Mouse (Mus musculus): ENCODE results near the gene Slc11a1. TPM values are rescaled to one million over a fixed set of nuclear protein-coding genes. Genes with fewer than 3 reads are reported as not detected.
A peak's percentile ranks its signal among the peaks of the same experiment; 100 is the strongest.
"Not testable (repeated sequence)": the region's sequence is repeated elsewhere in the genome, so short reads cannot be mapped to it uniquely, and the experiment has no call there.

The Slc11a1 gene
- polyA plus RNA-seq (2015; fragmentation: Nextera tagmentation; extraction: Ambion mirVana) = 2.9 and 3.4 TPM in 2 replicates

- WGBS = 81% methylated on average over 8 of the region's 8 CpGs
- Histone ChIP-seq H3K36me3 (no peaks in the 10 kb centered on the region), H3K9ac (no peak within 1 kb of the TSS), H3K4me1 (replicated peaks) (no peaks in the 10 kb centered on the region), H3K27me3 (no peaks in the 10 kb centered on the region), H3K4me2 (no peak within 1 kb of the TSS), H3K4me3 (no peak within 1 kb of the TSS), H3K27ac (replicated peaks) (no peak within 1 kb of the TSS), H3K9me3 (no peaks in the 10 kb centered on the region)
- ATAC-seq (ENCODE audit: low FRiP score, low read depth) = 0 out of 2 replicates have a peak, but pooled peaks have one; percentile 34
These were observed at the start of gene Slc11a1 for GRCm38 (mm10) chr1:74374980-74375379. TSS of gene Slc11a1 (plus strand) at chr1:74375195.

- not testable (repeated sequence) for H3K27me3 ChIP-seq; H3K36me3 ChIP-seq; H3K9ac ChIP-seq; H3K9me3 ChIP-seq; H3K27ac ChIP-seq (replicated peaks); ATAC-seq (ENCODE audit: low FRiP score, low read depth); H3K4me2 ChIP-seq; H3K4me3 ChIP-seq
- WGBS = 76% methylated on average over 2 of the region's 2 CpGs
- peaks cover 14% of the 10 kb centered on the region; the same call in 1 of the 2 replicates for H3K4me1 ChIP-seq (replicated peaks)
These were observed 48.1 kb upstream of the Slc11a1 start for GRCm38 (mm10) chr1:74326916-74327315.

GRCm38 (mm10) chr1:74329899-74330431 lies 45.0 kb upstream of the Slc11a1 start:
- 0 out of 2 replicates have a peak overlapping the region, but pooled peaks have one; percentile 12 for H3K27ac ChIP-seq (replicated peaks)
- ATAC-seq (ENCODE audit: low FRiP score, low read depth) = no peak
- H3K36me3 ChIP-seq = no peaks in the 10 kb centered on the region
- no peaks in the 10 kb centered on the region for H3K9me3 ChIP-seq
- no peak overlapping the region for H3K9ac ChIP-seq
- no peak overlapping the region for H3K4me3 ChIP-seq
- WGBS = 77% methylated on average over 7 of the region's 7 CpGs
- H3K4me2 ChIP-seq = no peak overlapping the region
- H3K4me1 ChIP-seq (replicated peaks) = peaks cover 29% of the 10 kb centered on the region
- no peaks in the 10 kb centered on the region for H3K27me3 ChIP-seq

- Histone ChIP-seq H3K4me1 (replicated peaks) (peaks cover 29% of the 10 kb centered on the region), H3K36me3 (no peaks in the 10 kb centered on the region), H3K4me2 (no peak overlapping the region), H3K27me3 (no peaks in the 10 kb centered on the region), H3K4me3 (no peak overlapping the region), H3K27ac (replicated peaks) (peak overlapping the region; percentile 70; the same call in 1 of the 2 replicates), H3K9me3 (no peaks in the 10 kb centered on the region), H3K9ac (no peak overlapping the region)
- 77% methylated on average over 4 of the region's 4 CpGs for WGBS
- ATAC-seq (ENCODE audit: low FRiP score, low read depth) = no peak
These were observed 43.8 kb upstream of the Slc11a1 start for GRCm38 (mm10) chr1:74331046-74331681.

- H3K4me3 ChIP-seq = peak overlapping the region; percentile 44
- peak overlapping the region; percentile 78 for H3K4me2 ChIP-seq
- H3K27ac ChIP-seq (replicated peaks) = peak overlapping the region; percentile 70
- H3K9me3 ChIP-seq = no peaks in the 10 kb centered on the region
- H3K9ac ChIP-seq = peak overlapping the region; percentile 42
- H3K4me1 ChIP-seq (replicated peaks) = peaks cover 29% of the 10 kb centered on the region
- H3K36me3 ChIP-seq = no peaks in the 10 kb centered on the region
- peak; percentile 97 for ATAC-seq (ENCODE audit: low FRiP score, low read depth)
- no peaks in the 10 kb centered on the region for H3K27me3 ChIP-seq
- WGBS = under 1% methylated on average over 35 of the region's 36 CpGs
These were observed 42.7 kb upstream of the Slc11a1 start for GRCm38 (mm10) chr1:74332241-74332763.

- Histone ChIP-seq H3K9ac (peak overlapping the region; percentile 42), H3K9me3 (no peaks in the 10 kb centered on the region), H3K27ac (replicated peaks) (peak overlapping the region; percentile 70), H3K36me3 (no peaks in the 10 kb centered on the region), H3K4me2 (peak overlapping the region; percentile 78), H3K4me1 (replicated peaks) (peaks cover 29% of the 10 kb centered on the region), H3K27me3 (no peaks in the 10 kb centered on the region), H3K4me3 (peak overlapping the region; percentile 44)
- 0 out of 2 replicates have a peak, but pooled peaks have one; percentile 6 for ATAC-seq (ENCODE audit: low FRiP score, low read depth)
- 1% methylated on average over 9 of the region's 9 CpGs for WGBS
These were observed 42.1 kb upstream of the Slc11a1 start for GRCm38 (mm10) chr1:74332930-74333329.

- Histone ChIP-seq H3K27me3 (no peaks in the 10 kb centered on the region), H3K4me3 (no peak overlapping the region), H3K9me3 (no peaks in the 10 kb centered on the region), H3K27ac (replicated peaks) (no peak overlapping the region), H3K36me3 (no peaks in the 10 kb centered on the region), H3K9ac (no peak overlapping the region), H3K4me1 (replicated peaks) (peaks cover 29% of the 10 kb centered on the region), H3K4me2 (no peak overlapping the region)
- no peak for ATAC-seq (ENCODE audit: low FRiP score, low read depth)
- WGBS = 75% methylated on average over 3 of the region's 3 CpGs
These were observed 40.4 kb upstream of the Slc11a1 start for GRCm38 (mm10) chr1:74334607-74335006.

GRCm38 (mm10) chr1:74335033-74335432 lies 40.0 kb upstream of the Slc11a1 start:
- Histone ChIP-seq H3K4me2 (no peak overlapping the region), H3K4me3 (no peak overlapping the region), H3K27me3 (no peaks in the 10 kb centered on the region), H3K4me1 (replicated peaks) (peaks cover 28% of the 10 kb centered on the region), H3K27ac (replicated peaks) (no peak overlapping the region), H3K36me3 (no peaks in the 10 kb centered on the region), H3K9me3 (no peaks in the 10 kb centered on the region), H3K9ac (no peak overlapping the region)
- ATAC-seq (ENCODE audit: low FRiP score, low read depth) = no peak
- 57% methylated on average over 4 of the region's 4 CpGs for WGBS

- H3K4me3 ChIP-seq = no peak overlapping the region
- no peak overlapping the region for H3K9ac ChIP-seq
- no peaks in the 10 kb centered on the region for H3K36me3 ChIP-seq
- no peaks in the 10 kb centered on the region for H3K27me3 ChIP-seq
- no peaks in the 10 kb centered on the region for H3K9me3 ChIP-seq
- WGBS = 76% methylated on average over 6 of the region's 6 CpGs
- no peak overlapping the region for H3K27ac ChIP-seq (replicated peaks)
- no peak for ATAC-seq (ENCODE audit: low FRiP score, low read depth)
- H3K4me1 ChIP-seq (replicated peaks) = peaks cover 22% of the 10 kb centered on the region
- H3K4me2 ChIP-seq = no peak overlapping the region
These were observed 39.4 kb upstream of the Slc11a1 start for GRCm38 (mm10) chr1:74335436-74336170.

- H3K36me3 ChIP-seq = no peaks in the 10 kb centered on the region
- peaks cover 13% of the 10 kb centered on the region for H3K4me1 ChIP-seq (replicated peaks)
- H3K9ac ChIP-seq = no peak overlapping the region
- no peaks in the 10 kb centered on the region for H3K27me3 ChIP-seq
- 72% methylated on average over 3 of the region's 3 CpGs for WGBS
- no peaks in the 10 kb centered on the region for H3K9me3 ChIP-seq
- no peak overlapping the region for H3K4me2 ChIP-seq
- no peak overlapping the region for H3K27ac ChIP-seq (replicated peaks)
- ATAC-seq (ENCODE audit: low FRiP score, low read depth) = no peak
- H3K4me3 ChIP-seq = no peak overlapping the region
These were observed 37.7 kb upstream of the Slc11a1 start for GRCm38 (mm10) chr1:74337241-74337771.

- Histone ChIP-seq H3K36me3 (no peaks in the 10 kb centered on the region), H3K4me3 (no peak overlapping the region), H3K9me3 (no peaks in the 10 kb centered on the region), H3K27ac (replicated peaks) (no peak overlapping the region), H3K9ac (no peak overlapping the region), H3K4me2 (no peak overlapping the region), H3K4me1 (replicated peaks) (peaks cover 13% of the 10 kb centered on the region), H3K27me3 (no peaks in the 10 kb centered on the region)
- 88% methylated on average over 4 of the region's 5 CpGs for WGBS
- ATAC-seq (ENCODE audit: low FRiP score, low read depth) = no peak
These were observed 37.0 kb upstream of the Slc11a1 start for GRCm38 (mm10) chr1:74338013-74338412.

- Histone ChIP-seq H3K4me2 (no peak overlapping the region), H3K27ac (replicated peaks) (no peak overlapping the region), H3K36me3 (no peaks in the 10 kb centered on the region), H3K27me3 (no peaks in the 10 kb centered on the region), H3K9ac (no peak overlapping the region), H3K9me3 (no peaks in the 10 kb centered on the region), H3K4me1 (replicated peaks) (peaks cover 13% of the 10 kb centered on the region), H3K4me3 (no peak overlapping the region)
- 74% methylated on average over 4 of the region's 4 CpGs for WGBS
- no peak for ATAC-seq (ENCODE audit: low FRiP score, low read depth)
These were observed 36.4 kb upstream of the Slc11a1 start for GRCm38 (mm10) chr1:74338626-74339025.

Measured in hindbrain, embryonic 15.5 days (tissue).